ENCODE assay signal across 10 mouse cellular contexts in genomic region chr10:91188684-91189287, GRCm38 (mm10). TPM values are rescaled to one million over a fixed set of nuclear protein-coding genes. Genes with fewer than 3 reads are reported as not detected.
DNase-seq lines count a peak whose midpoint lies in the region; ATAC-seq and TF ChIP-seq lines count a peak whose summit lies in the region.
"Had no signal": no experiment of that assay in that cellular context is flagged by ENCODE, and none has a peak within 500 bp of the region (broad histone marks: within the 10 kb centered on the region; RNA-seq: fewer than 3 reads in every experiment).

No protein-coding gene starts in this region.

- TF ChIP-seq CTCF in intestine, postnatal 0 days (IDR thresholded peaks at IDR 0.05; ENCODE audit: low read depth): no peak

- 0 out of 2 replicates have a peak, but pooled peaks have one; percentile 14 for ATAC-seq in lung, embryonic 16.5 days (ENCODE audit: low read depth)
- ATAC-seq in embryonic facial prominence, embryonic 13.5 days (ENCODE audit: insufficient number of reproducible peaks, insufficient read depth, low FRiP score, low TSS enrichment, low read depth): no peak
- no peak for ATAC-seq in intestine, postnatal 0 days

- H3K4me3 ChIP-seq in lung, embryonic 16.5 days (ENCODE audit: low read length): no peak overlapping the region
- no peak overlapping the region for H3K4me3 ChIP-seq in embryonic facial prominence, embryonic 13.5 days
- H3K4me3 ChIP-seq in limb, embryonic 10.5 days: no peak overlapping the region
- no peak overlapping the region for H3K4me3 ChIP-seq in intestine, postnatal 0 days (ENCODE audit: low read depth, low read length)
- H3K4me3 ChIP-seq: midbrain, embryonic 12.5 days had no signal

- H3K9ac ChIP-seq in lung, embryonic 16.5 days (ENCODE audit: low read length): no peak overlapping the region; the same call in 1 of the 2 replicates
- 0 out of 2 replicates have a peak overlapping the region, but pooled peaks have one; percentile 78 for H3K9ac ChIP-seq in embryonic facial prominence, embryonic 13.5 days
- no peak overlapping the region for H3K9ac ChIP-seq in intestine, postnatal 0 days (ENCODE audit: low read depth, low read length)
- H3K9ac ChIP-seq: midbrain, embryonic 12.5 days had no signal

- H3K27ac ChIP-seq in lung, embryonic 16.5 days (ENCODE audit: low read length): no peak overlapping the region
- peak overlapping the region; percentile 94 for H3K27ac ChIP-seq in embryonic facial prominence, embryonic 13.5 days
- peak overlapping the region; percentile 93 for H3K27ac ChIP-seq in limb, embryonic 10.5 days
- no peak overlapping the region for H3K27ac ChIP-seq in intestine, postnatal 0 days (ENCODE audit: low read depth, low read length)

- peaks cover 4% of the 10 kb centered on the region; the same call in 1 of the 2 replicates for H3K4me1 ChIP-seq in lung, embryonic 16.5 days (replicated peaks; ENCODE audit: control insufficient read depth, insufficient read depth, low read length)
- H3K4me1 ChIP-seq in embryonic facial prominence, embryonic 13.5 days: peaks cover 5% of the 10 kb centered on the region
- H3K4me1 ChIP-seq in limb, embryonic 10.5 days: peaks cover 9% of the 10 kb centered on the region
- H3K4me1 ChIP-seq in intestine, postnatal 0 days (replicated peaks; ENCODE audit: control insufficient read depth, insufficient read depth, low read length): no peaks in the 10 kb centered on the region

- DNase-seq in lung, postnatal 14 days: no peak
- no peak for DNase-seq in limb, embryonic 10.5 days (ENCODE audit: low spot score)
- no peak for DNase-seq in left cerebral cortex, postnatal 14 days (ENCODE audit: low spot score in 2 of 2)
- DNase-seq in layer of hippocampus, adult 9-11 months: no peak
- DNase-seq: gastrocnemius, postnatal 10 days; left cerebral cortex, postnatal 4 days had no signal

- H3K9me3 ChIP-seq in lung, embryonic 16.5 days (ENCODE audit: control insufficient read depth, low read length): no peaks in the 10 kb centered on the region
- H3K9me3 ChIP-seq in embryonic facial prominence, embryonic 13.5 days: no peaks in the 10 kb centered on the region
- H3K9me3 ChIP-seq in limb, embryonic 10.5 days (replicated peaks): no peaks in the 10 kb centered on the region
- H3K9me3 ChIP-seq in intestine, postnatal 0 days (ENCODE audit: control insufficient read depth): no peaks in the 10 kb centered on the region
- H3K9me3 ChIP-seq: midbrain, embryonic 12.5 days had no signal

- intact Hi-C loops in left cerebral cortex, postnatal 14 days (cut with DNase I): loop anchor here (5.0 kb wide), 1 partner anchor 49 kb away; no protein-coding TSS in a partner anchor

- WGBS in lung, embryonic 16.5 days: 75% methylated on average over 5 of the region's 5 CpGs
- 58% methylated on average over 5 of the region's 5 CpGs for WGBS in embryonic facial prominence, embryonic 13.5 days
- 71% methylated on average over 5 of the region's 5 CpGs for WGBS in limb, embryonic 10.5 days
- WGBS in intestine, postnatal 0 days: 75% methylated on average over 5 of the region's 5 CpGs

- no peaks in the 10 kb centered on the region for H3K27me3 ChIP-seq in lung, embryonic 16.5 days (ENCODE audit: control insufficient read depth, insufficient read depth, low read depth, low read length)
- no peaks in the 10 kb centered on the region for H3K27me3 ChIP-seq in embryonic facial prominence, embryonic 13.5 days
- no peaks in the 10 kb centered on the region for H3K27me3 ChIP-seq in limb, embryonic 10.5 days (ENCODE audit: low read depth, poor library complexity, severe bottlenecking)
- no peaks in the 10 kb centered on the region for H3K27me3 ChIP-seq in intestine, postnatal 0 days (replicated peaks; ENCODE audit: control insufficient read depth, insufficient read depth, low read length)
- H3K27me3 ChIP-seq: midbrain, embryonic 12.5 days had no signal

- H3K36me3 ChIP-seq in lung, embryonic 16.5 days (ENCODE audit: control insufficient read depth, insufficient read depth, low read length): no peaks in the 10 kb centered on the region
- no peaks in the 10 kb centered on the region for H3K36me3 ChIP-seq in embryonic facial prominence, embryonic 13.5 days
- H3K36me3 ChIP-seq in limb, embryonic 10.5 days: no peaks in the 10 kb centered on the region
- no peaks in the 10 kb centered on the region for H3K36me3 ChIP-seq in intestine, postnatal 0 days (ENCODE audit: control insufficient read depth, insufficient read depth)
- H3K36me3 ChIP-seq: midbrain, embryonic 12.5 days had no signal

- no peak overlapping the region for H3K4me2 ChIP-seq in lung, embryonic 16.5 days (ENCODE audit: low read depth, low read length)
- no peak overlapping the region for H3K4me2 ChIP-seq in embryonic facial prominence, embryonic 13.5 days
- no peak overlapping the region for H3K4me2 ChIP-seq in intestine, postnatal 0 days (replicated peaks; ENCODE audit: low read depth)

RNA-seq across cellular contexts. Expression of gene Tmpo, which starts 7.7 kb away (rescaled TPM):
- 210 and 220 TPM in 2 replicates for polyA plus RNA-seq in lung, embryonic 16.5 days (2015; fragmentation: Nextera tagmentation; extraction: Ambion mirVana)
- 237 and 252 TPM in 2 replicates for polyA plus RNA-seq in embryonic facial prominence, embryonic 13.5 days (2015; fragmentation: Nextera tagmentation; extraction: Ambion mirVana)
- 260 and 300 TPM in 2 replicates for polyA plus RNA-seq in limb, embryonic 10.5 days (2016; fragmentation: Nextera tagmentation; extraction: Ambion mirVana)
- total RNA-seq in left cerebral cortex, postnatal 14 days (2021): 10 to 100 TPM; 32.1 to 35.0 TPM
- polyA plus RNA-seq in intestine, postnatal 0 days (2015; fragmentation: Nextera tagmentation; extraction: Ambion mirVana): 57.7 and 59.7 TPM in 2 replicates

Comparison
In these comparisons a context has a peak if more than half of its experiments do, and no peak if none do; other contexts are left out.
1. H3K27ac ChIP-seq: peak in embryonic facial prominence, embryonic 13.5 days (single experiment) and limb, embryonic 10.5 days (single experiment); none in lung, embryonic 16.5 days (single experiment) and intestine, postnatal 0 days (single experiment).